ENCODE assay signal across 8 mouse cellular contexts in genomic region chr15:99724292-99725021, GRCm38 (mm10). TPM values are rescaled to one million over a fixed set of nuclear protein-coding genes. Genes with fewer than 3 reads are reported as not detected.
A peak's percentile ranks its signal among the peaks of the same experiment; 100 is the strongest.
DNase-seq lines count a peak whose midpoint lies in the region; ATAC-seq lines count a peak whose summit lies in the region.

No protein-coding gene starts in this region.

- H3K4me3 ChIP-seq in hindbrain, embryonic 14.5 days (replicated peaks; ENCODE audit: low read length), result peak overlapping the region; percentile 92

- H3K4me1 ChIP-seq in hindbrain, embryonic 14.5 days (replicated peaks; ENCODE audit: control insufficient read depth, insufficient read depth, low read length), result peaks cover 29% of the 10 kb centered on the region

- peak overlapping the region; percentile 51 for H3K4me2 ChIP-seq in hindbrain, embryonic 14.5 days (replicated peaks)

- H3K9ac ChIP-seq in hindbrain, embryonic 14.5 days, result peak overlapping the region; percentile 37

- H3K27me3 ChIP-seq in hindbrain, embryonic 14.5 days (ENCODE audit: control insufficient read depth, insufficient read depth, low read length), result no peaks in the 10 kb centered on the region

- intact Hi-C loops in left cerebral cortex, postnatal 10 days (cut with DNase I), result loop anchor here (5.0 to 10.0 kb wide), 2 partner anchors 48 to 180 kb away; partner anchors contain the start of gene Cers5

- 9% methylated on average over 16 of the region's 16 CpGs for WGBS in hindbrain, embryonic 14.5 days

- DNase-seq in layer of hippocampus, adult 11-12 months (ENCODE audit: low spot score), result peak; percentile 84
- DNase-seq in layer of hippocampus, adult 9-10 months (ENCODE audit: low spot score), result no peak
- peak; percentile 87 for DNase-seq in cerebellum, adult 9-10 months
- DNase-seq in frontal cortex, postnatal 25 days (ENCODE audit: low spot score in 2 of 2), result peak; percentile 52 to 61
- peak; percentile 76 for DNase-seq in hindbrain, embryonic 14.5 days (ENCODE audit: low spot score)
- peak; percentile 78 to 80 for DNase-seq in left cerebral cortex, postnatal 10 days (ENCODE audit: extremely low spot score in 1 of 2, low spot score in 2 of 2)
- peak; percentile 59 to 60 for DNase-seq in right cerebral cortex, postnatal 36 days (ENCODE audit: low spot score in 2 of 2)

- peak overlapping the region; percentile 56 for H3K27ac ChIP-seq in hindbrain, embryonic 14.5 days

- H3K36me3 ChIP-seq in hindbrain, embryonic 14.5 days (replicated peaks; ENCODE audit: control insufficient read depth, insufficient read depth), result peaks cover 45% of the 10 kb centered on the region

- H3K9me3 ChIP-seq in hindbrain, embryonic 14.5 days (ENCODE audit: control insufficient read depth, low read length), result no peaks in the 10 kb centered on the region

- 0 out of 2 replicates have a peak, but pooled peaks have one; percentile 7 for ATAC-seq in hindbrain, embryonic 14.5 days (ENCODE audit: low FRiP score)
- peak; percentile 30 for ATAC-seq in megakaryocyte progenitor cell, adult 5-6 weeks (replicated peaks; ENCODE audit: poor library complexity)

RNA-seq across cellular contexts. Expression of gene Cox14, which starts 1.0 kb away (rescaled TPM):
- polyA plus RNA-seq in hindbrain, embryonic 14.5 days (2014; fragmentation: Nextera tagmentation; extraction: Ambion mirVana), result 182 and 202 TPM in 2 replicates
- total RNA-seq in left cerebral cortex, postnatal 10 days (2021), result 10 to 100 TPM; 96.8 to 99.0 TPM
- total RNA-seq in megakaryocyte progenitor cell, adult 5-6 weeks (2015), result 72.7 and 83.5 TPM in 2 replicates
- 28.6 and 30.8 TPM in 2 replicates for total RNA-seq in megakaryocyte progenitor cell, adult 5-6 weeks (2017)

RNA-seq across cellular contexts. Expression of gene Gpd1, which starts 7.1 kb away (rescaled TPM):
- 2.0 and 2.2 TPM in 2 replicates for polyA plus RNA-seq in hindbrain, embryonic 14.5 days (2014; fragmentation: Nextera tagmentation; extraction: Ambion mirVana)
- total RNA-seq in left cerebral cortex, postnatal 10 days (2021), result 10 to 100 TPM; 13.9 to 16.9 TPM
- 0.15 and 0.67 TPM in 2 replicates for total RNA-seq in megakaryocyte progenitor cell, adult 5-6 weeks (2015)
- 1.3 TPM in 2 replicates for total RNA-seq in megakaryocyte progenitor cell, adult 5-6 weeks (2017)

RNA-seq across cellular contexts. Expression of gene Gm17349, which starts 19.2 kb away (rescaled TPM):
- not detected in 2 replicates for polyA plus RNA-seq in hindbrain, embryonic 14.5 days (2014; fragmentation: Nextera tagmentation; extraction: Ambion mirVana)
- 1 to 10 TPM; 1.6 to 4.7 TPM for total RNA-seq in left cerebral cortex, postnatal 10 days (2021)
- not detected in 2 replicates for total RNA-seq in megakaryocyte progenitor cell, adult 5-6 weeks (2015)
- total RNA-seq in megakaryocyte progenitor cell, adult 5-6 weeks (2017), result not detected in 2 replicates

RNA-seq across cellular contexts. Expression of gene Smarcd1, which starts 22.5 kb away (rescaled TPM):
- 93.2 and 107 TPM in 2 replicates for polyA plus RNA-seq in hindbrain, embryonic 14.5 days (2014; fragmentation: Nextera tagmentation; extraction: Ambion mirVana)
- 100 to 1,000 TPM; 126 to 129 TPM for total RNA-seq in left cerebral cortex, postnatal 10 days (2021)
- 22.8 and 24.1 TPM in 2 replicates for total RNA-seq in megakaryocyte progenitor cell, adult 5-6 weeks (2015)
- 11.6 and 17.3 TPM in 2 replicates for total RNA-seq in megakaryocyte progenitor cell, adult 5-6 weeks (2017)

RNA-seq across cellular contexts. Expression of gene Cers5, which starts 48.2 kb away (rescaled TPM):
- 78.5 and 89.3 TPM in 2 replicates for polyA plus RNA-seq in hindbrain, embryonic 14.5 days (2014; fragmentation: Nextera tagmentation; extraction: Ambion mirVana)
- total RNA-seq in left cerebral cortex, postnatal 10 days (2021), result 10 to 100 TPM; 43.6 to 47.2 TPM
- 42.9 and 49.4 TPM in 2 replicates for total RNA-seq in megakaryocyte progenitor cell, adult 5-6 weeks (2015)
- total RNA-seq in megakaryocyte progenitor cell, adult 5-6 weeks (2017), result 20.6 and 23.0 TPM in 2 replicates

Comparison
In these comparisons a context has a peak if more than half of its experiments do, and no peak if none do; other contexts are left out.
1. RNA of gene Gpd1, which starts 7.1 kb away (total RNA-seq): 13.9 to 16.9 TPM in left cerebral cortex, postnatal 10 days; 0.15 to 1.3 TPM in megakaryocyte progenitor cell, adult 5-6 weeks; every median in the first group is over 4 times any median in the second.